Mouse (Mus musculus): ENCODE data around the gene Olfr53. TPM values are rescaled to one million over a fixed set of nuclear protein-coding genes. Genes with fewer than 3 reads are reported as not detected.
A peak's percentile ranks its signal among the peaks of the same experiment; 100 is the strongest.
"Not testable (repeated sequence)": the region's sequence is repeated elsewhere in the genome, so short reads cannot be mapped to it uniquely, and the experiment has no call there.

The Olfr53 gene
- polyA plus RNA-seq (2014; fragmentation: Nextera tagmentation; extraction: Ambion mirVana) = not detected in 2 replicates

DNA sequence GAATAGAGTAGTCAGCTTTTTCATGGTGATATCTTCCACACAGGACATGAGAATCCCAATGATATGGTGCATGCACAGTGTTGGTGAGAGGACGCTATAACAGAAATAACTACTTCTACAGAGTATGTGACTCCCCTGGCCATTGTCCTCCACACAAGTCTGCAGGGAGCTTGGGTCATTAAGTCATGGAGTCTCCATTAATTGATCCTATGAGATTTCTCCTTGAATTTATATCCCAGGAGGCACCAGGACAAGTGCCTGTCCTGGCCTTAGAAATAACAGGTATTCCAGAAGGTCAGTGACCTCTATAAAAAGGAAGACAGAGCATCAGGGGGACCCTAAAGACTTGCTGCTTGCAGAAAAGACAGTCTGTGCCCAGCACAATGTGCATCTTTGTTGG lies at the start of gene Olfr53:
Gene Olfr53 (plus strand): TSS at position 301 of the 400 bp plus-strand sequence.
- Histone ChIP-seq H3K9ac (ENCODE audit: low read length) (no peak within 1 kb of the TSS), H3K4me2 (ENCODE audit: low read length) (no peak within 1 kb of the TSS), H3K27ac (ENCODE audit: low read depth, low read length) (no peak within 1 kb of the TSS), H3K4me3 (ENCODE audit: low read depth, low read length) (no peak within 1 kb of the TSS), H3K36me3 (ENCODE audit: control insufficient read depth, insufficient read depth, low read length) (no peaks in the 10 kb centered on the region), H3K27me3 (replicated peaks; ENCODE audit: control insufficient read depth, insufficient read depth, low read length) (no peaks in the 10 kb centered on the region), H3K9me3 (replicated peaks; ENCODE audit: control insufficient read depth, low read length) (no peaks in the 10 kb centered on the region), H3K4me1 (ENCODE audit: control insufficient read depth, insufficient read depth, low read length) (no peaks in the 10 kb centered on the region)
- ATAC-seq (no peak), DNase-seq (ENCODE audit: low spot score) (no peak)
- 88% methylated on average over 1 of the region's 1 CpGs for WGBS

DNA sequence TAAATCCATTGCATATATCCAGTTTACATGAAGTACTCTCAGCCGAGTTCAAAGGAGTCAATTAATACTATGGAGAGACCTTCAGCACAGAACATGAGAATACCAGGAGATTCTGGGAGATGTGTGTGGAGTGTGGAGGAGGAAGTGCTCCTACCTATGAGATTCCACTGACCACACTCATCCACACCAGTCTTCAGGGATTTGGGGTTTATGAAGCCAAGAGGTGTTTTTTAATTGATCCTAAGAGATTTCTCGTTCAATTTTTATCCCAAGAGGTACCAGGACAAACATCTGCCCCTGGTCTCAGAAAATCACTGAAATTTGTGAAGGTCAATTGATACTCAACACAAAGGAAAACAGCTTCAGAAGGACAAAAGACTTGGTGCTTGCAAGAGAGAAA lies 45.3 kb upstream of the Olfr53 start, which contains the start of gene Olfr46:
Gene Olfr46 (plus strand): TSS at position 301 of the 400 bp plus-strand sequence.
- H3K4me3 ChIP-seq (ENCODE audit: low read depth, low read length); H3K27me3 ChIP-seq (replicated peaks; ENCODE audit: control insufficient read depth, insufficient read depth, low read length); H3K9me3 ChIP-seq (replicated peaks; ENCODE audit: control insufficient read depth, low read length); DNase-seq (ENCODE audit: low spot score); H3K36me3 ChIP-seq (ENCODE audit: control insufficient read depth, insufficient read depth, low read length); H3K9ac ChIP-seq (ENCODE audit: low read length); H3K27ac ChIP-seq (ENCODE audit: low read depth, low read length); ATAC-seq; H3K4me2 ChIP-seq (ENCODE audit: low read length); H3K4me1 ChIP-seq (ENCODE audit: control insufficient read depth, insufficient read depth, low read length): not testable (repeated sequence)
- 85% methylated on average over 2 of the region's 2 CpGs for WGBS

DNA sequence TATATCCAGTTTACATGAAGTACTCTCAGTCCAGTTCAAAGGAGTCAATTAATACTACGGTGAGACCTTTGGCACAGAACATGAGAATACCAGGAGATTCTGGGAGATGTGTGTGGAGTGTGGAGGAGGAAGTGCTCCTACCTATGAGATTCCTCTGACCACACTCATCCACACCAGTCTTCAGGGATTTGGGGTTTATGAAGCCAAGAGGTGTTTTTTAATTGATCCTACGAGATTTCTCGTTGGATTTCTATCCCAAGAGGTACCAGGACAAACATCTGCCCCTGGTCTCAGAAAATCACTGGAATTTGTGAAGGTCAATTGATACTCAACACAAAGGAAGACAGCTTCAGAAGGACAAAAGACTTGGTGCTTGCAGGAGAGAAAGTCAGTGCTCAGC lies 17.6 kb upstream of the Olfr53 start, which contains the start of gene Olfr61:
Gene Olfr61 (plus strand): TSS at position 301 of the 400 bp plus-strand sequence.
- 85% methylated on average over 3 of the region's 3 CpGs for WGBS
- H3K36me3 ChIP-seq (ENCODE audit: control insufficient read depth, insufficient read depth, low read length); H3K4me3 ChIP-seq (ENCODE audit: low read depth, low read length); H3K4me2 ChIP-seq (ENCODE audit: low read length); H3K27me3 ChIP-seq (replicated peaks; ENCODE audit: control insufficient read depth, insufficient read depth, low read length); H3K9ac ChIP-seq (ENCODE audit: low read length); H3K9me3 ChIP-seq (replicated peaks; ENCODE audit: control insufficient read depth, low read length); DNase-seq (ENCODE audit: low spot score); ATAC-seq; H3K4me1 ChIP-seq (ENCODE audit: control insufficient read depth, insufficient read depth, low read length); H3K27ac ChIP-seq (ENCODE audit: low read depth, low read length): not testable (repeated sequence)

DNA sequence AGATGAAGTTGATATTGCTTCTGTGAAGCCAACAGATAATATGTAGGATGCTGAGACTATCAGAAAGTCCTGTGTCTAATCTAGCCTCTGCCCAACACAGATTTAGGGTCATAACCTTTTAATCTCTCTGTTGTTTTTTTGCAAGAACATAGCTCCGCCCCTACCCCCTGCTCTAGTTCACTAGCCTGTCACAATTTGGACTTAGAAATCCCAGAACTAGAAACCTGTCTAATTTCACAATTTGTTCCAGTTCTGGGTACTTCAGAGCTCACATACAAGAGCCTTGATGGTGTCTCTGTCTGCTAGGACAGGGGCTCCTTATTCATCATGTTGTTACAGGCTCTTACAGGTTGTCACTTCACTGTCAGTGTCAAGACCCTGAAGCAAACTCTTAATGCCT lies 15.7 kb upstream of the Olfr53 start:
- Histone ChIP-seq H3K9ac (ENCODE audit: low read length) (no peak overlapping the region), H3K27ac (ENCODE audit: low read depth, low read length) (no peak overlapping the region), H3K27me3 (replicated peaks; ENCODE audit: control insufficient read depth, insufficient read depth, low read length) (no peaks in the 10 kb centered on the region), H3K4me3 (ENCODE audit: low read depth, low read length) (no peak overlapping the region), H3K9me3 (replicated peaks; ENCODE audit: control insufficient read depth, low read length) (no peaks in the 10 kb centered on the region), H3K4me1 (ENCODE audit: control insufficient read depth, insufficient read depth, low read length) (no peaks in the 10 kb centered on the region), H3K4me2 (ENCODE audit: low read length) (no peak overlapping the region), H3K36me3 (ENCODE audit: control insufficient read depth, insufficient read depth, low read length) (no peaks in the 10 kb centered on the region)
- DNase-seq (ENCODE audit: low spot score) (no peak), ATAC-seq (no peak)
- 59% methylated on average over 1 of the region's 1 CpGs for WGBS

DNA sequence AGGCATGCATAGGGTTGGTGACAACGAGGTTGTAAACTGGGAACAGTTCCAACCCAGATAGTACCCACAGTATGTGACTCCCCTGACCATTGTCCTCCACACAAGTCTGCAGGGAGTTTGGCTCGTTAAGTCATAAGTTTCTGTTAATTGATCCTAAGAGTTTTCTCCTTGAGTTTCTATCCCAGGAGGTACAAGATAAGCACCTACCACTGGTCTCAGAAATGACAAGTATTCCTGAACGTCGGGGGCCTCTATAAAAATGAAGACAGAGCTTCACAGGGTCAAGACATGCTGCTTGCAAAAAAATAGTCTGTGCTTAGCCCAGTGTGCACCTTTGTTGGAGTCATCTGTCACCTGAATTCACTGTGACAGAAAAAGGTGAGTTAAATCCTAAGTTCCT lies 13.4 kb downstream of the Olfr53 start, which contains the start of gene Olfr539:
Gene Olfr539 (plus strand): TSS at position 301 of the 400 bp plus-strand sequence.
- Histone ChIP-seq H3K9ac (ENCODE audit: low read length) (no peak within 1 kb of the TSS), H3K4me2 (ENCODE audit: low read length) (no peak within 1 kb of the TSS), H3K27ac (ENCODE audit: low read depth, low read length) (no peak within 1 kb of the TSS), H3K4me1 (ENCODE audit: control insufficient read depth, insufficient read depth, low read length) (no peaks in the 10 kb centered on the region), H3K36me3 (ENCODE audit: control insufficient read depth, insufficient read depth, low read length) (no peaks in the 10 kb centered on the region), H3K4me3 (ENCODE audit: low read depth, low read length) (no peak within 1 kb of the TSS), H3K9me3 (replicated peaks; ENCODE audit: control insufficient read depth, low read length) (no peaks in the 10 kb centered on the region), H3K27me3 (replicated peaks; ENCODE audit: control insufficient read depth, insufficient read depth, low read length) (no peaks in the 10 kb centered on the region)
- DNase-seq (ENCODE audit: low spot score) = no peak
- 62% methylated on average over 4 of the region's 4 CpGs for WGBS
- ATAC-seq = no peak

DNA sequence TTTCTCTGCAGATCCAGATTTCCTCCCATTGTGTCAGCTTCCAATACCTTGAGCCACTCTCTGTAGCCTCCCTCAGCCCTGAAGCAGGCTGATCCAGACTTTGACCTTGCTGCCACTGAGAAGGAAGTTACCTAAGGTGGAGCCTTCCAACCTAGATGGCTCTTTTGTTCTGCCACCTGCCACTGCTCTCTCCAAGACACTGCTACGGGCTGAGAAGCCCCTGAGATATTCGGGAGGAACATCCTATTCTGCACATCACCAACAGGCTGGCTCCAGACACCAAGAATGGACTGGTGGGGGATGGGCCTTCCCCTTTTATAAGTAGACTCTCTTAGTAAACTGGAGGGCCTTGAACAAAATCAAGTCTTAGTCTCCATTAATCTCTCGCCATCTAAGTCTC lies 24.4 kb downstream of the Olfr53 start:
- not testable (repeated sequence) for H3K9me3 ChIP-seq (replicated peaks; ENCODE audit: control insufficient read depth, low read length); H3K36me3 ChIP-seq (ENCODE audit: control insufficient read depth, insufficient read depth, low read length); DNase-seq (ENCODE audit: low spot score); H3K4me2 ChIP-seq (ENCODE audit: low read length); ATAC-seq; H3K27me3 ChIP-seq (replicated peaks; ENCODE audit: control insufficient read depth, insufficient read depth, low read length); H3K27ac ChIP-seq (ENCODE audit: low read depth, low read length); H3K4me3 ChIP-seq (ENCODE audit: low read depth, low read length); H3K4me1 ChIP-seq (ENCODE audit: control insufficient read depth, insufficient read depth, low read length); H3K9ac ChIP-seq (ENCODE audit: low read length)
- 89% methylated on average over 3 of the region's 3 CpGs for WGBS

DNA sequence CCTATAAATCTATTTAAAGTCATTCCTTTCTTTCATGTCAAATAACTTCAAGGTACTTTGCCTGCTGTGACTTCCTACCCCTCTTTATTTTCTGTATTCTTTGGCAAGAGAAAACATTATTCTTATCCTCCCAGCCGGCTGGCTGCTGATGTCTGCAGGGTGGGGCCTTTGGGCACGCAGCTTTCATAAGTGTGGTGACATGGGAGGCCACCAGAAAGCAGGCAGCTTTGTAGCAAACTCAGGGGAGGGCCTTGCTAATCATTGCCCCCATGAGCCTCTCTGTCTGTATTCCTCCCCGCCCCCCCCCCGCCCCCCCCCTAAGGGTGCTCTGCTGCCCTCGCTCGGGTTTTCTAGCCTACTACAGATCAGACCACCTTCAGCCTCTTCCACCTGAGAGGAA lies 29.6 kb downstream of the Olfr53 start:
- no peak for DNase-seq (ENCODE audit: low spot score)

DNA sequence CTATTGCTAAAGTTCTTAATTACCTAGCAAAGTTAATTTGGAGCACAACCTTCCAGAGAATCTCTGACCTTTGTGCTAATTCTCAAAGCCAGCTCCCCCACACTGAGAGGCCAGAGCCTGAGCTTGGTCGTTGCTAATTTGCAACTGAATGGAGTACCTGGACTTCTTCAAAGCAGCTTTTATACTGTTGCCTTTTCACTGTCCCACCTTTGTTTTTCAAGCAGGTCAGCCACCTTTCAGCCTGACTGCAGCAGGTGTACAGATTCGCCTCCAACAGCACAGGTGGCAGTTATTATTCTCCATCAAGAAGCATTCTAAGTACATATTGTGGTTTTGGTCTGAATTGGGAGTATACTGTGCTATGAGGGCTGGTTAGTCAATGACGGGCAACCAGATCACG lies 33.3 kb downstream of the Olfr53 start:
- H3K4me2 ChIP-seq (ENCODE audit: low read length); H3K27ac ChIP-seq (ENCODE audit: low read depth, low read length); H3K9ac ChIP-seq (ENCODE audit: low read length); ATAC-seq; H3K9me3 ChIP-seq (replicated peaks; ENCODE audit: control insufficient read depth, low read length); H3K4me3 ChIP-seq (ENCODE audit: low read depth, low read length); H3K27me3 ChIP-seq (replicated peaks; ENCODE audit: control insufficient read depth, insufficient read depth, low read length); H3K4me1 ChIP-seq (ENCODE audit: control insufficient read depth, insufficient read depth, low read length); DNase-seq (ENCODE audit: low spot score); H3K36me3 ChIP-seq (ENCODE audit: control insufficient read depth, insufficient read depth, low read length): not testable (repeated sequence)
- WGBS = 61% methylated on average over 4 of the region's 4 CpGs

More for the DNA sequence above, 29.6 kb downstream of the Olfr53 start:
- H3K4me3 ChIP-seq (ENCODE audit: low read depth, low read length) = no peak overlapping the region
- H3K27ac ChIP-seq (ENCODE audit: low read depth, low read length) = no peak overlapping the region
- H3K4me1 ChIP-seq (ENCODE audit: control insufficient read depth, insufficient read depth, low read length) = no peaks in the 10 kb centered on the region
- no peak for ATAC-seq
- 0 out of 2 replicates have a peak overlapping the region, but pooled peaks have one; percentile 9 for H3K4me2 ChIP-seq (ENCODE audit: low read length)
- WGBS = under 1% methylated on average over 5 of the region's 6 CpGs
- no peak overlapping the region for H3K9ac ChIP-seq (ENCODE audit: low read length)
- H3K36me3 ChIP-seq (ENCODE audit: control insufficient read depth, insufficient read depth, low read length) = no peaks in the 10 kb centered on the region
- H3K9me3 ChIP-seq (replicated peaks; ENCODE audit: control insufficient read depth, low read length) = 0 out of 2 replicates have a peak, but pooled peaks cover 2% of the 10 kb centered on the region
- H3K27me3 ChIP-seq (replicated peaks; ENCODE audit: control insufficient read depth, insufficient read depth, low read length) = no peaks in the 10 kb centered on the region

DNA sequence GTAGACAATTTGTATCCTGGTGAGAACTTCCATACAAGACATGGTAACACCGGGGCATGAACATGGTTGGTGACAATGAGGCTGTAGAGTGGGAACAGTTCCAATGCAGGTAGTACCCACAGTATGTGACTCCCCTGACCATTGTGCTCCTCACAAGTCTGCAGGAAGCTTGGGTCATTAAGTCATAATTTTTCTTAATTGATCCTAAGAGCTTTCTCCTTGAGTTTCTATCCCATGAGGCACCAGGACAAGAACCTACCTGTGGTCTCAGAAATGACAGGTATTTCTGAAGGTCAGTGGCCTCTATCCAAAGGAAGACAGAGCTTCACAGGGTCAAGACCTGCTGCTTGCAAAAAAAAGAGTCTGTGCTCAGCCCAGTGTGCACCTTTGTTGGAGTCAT lies 35.4 kb downstream of the Olfr53 start, which contains the start of gene Olfr45:
Gene Olfr45 (plus strand): TSS at position 301 of the 400 bp plus-strand sequence.
- Histone ChIP-seq H3K9ac (ENCODE audit: low read length) (no peak within 1 kb of the TSS), H3K4me3 (ENCODE audit: low read depth, low read length) (no peak within 1 kb of the TSS), H3K27ac (ENCODE audit: low read depth, low read length) (no peak within 1 kb of the TSS), H3K4me2 (ENCODE audit: low read length) (no peak within 1 kb of the TSS), H3K27me3 (replicated peaks; ENCODE audit: control insufficient read depth, insufficient read depth, low read length) (no peaks in the 10 kb centered on the region), H3K36me3 (ENCODE audit: control insufficient read depth, insufficient read depth, low read length) (no peaks in the 10 kb centered on the region), H3K9me3 (replicated peaks; ENCODE audit: control insufficient read depth, low read length) (no peaks in the 10 kb centered on the region), H3K4me1 (ENCODE audit: control insufficient read depth, insufficient read depth, low read length) (no peaks in the 10 kb centered on the region)
- ATAC-seq (no peak), DNase-seq (ENCODE audit: low spot score) (no peak)
- WGBS = 86% methylated on average over 1 of the region's 1 CpGs
